In genomic region chr10:25437586-25438298, GRCm38 (mm10) we compare ENCODE assay signal across 15 mouse cellular contexts.
DNase-seq lines count a peak whose midpoint lies in the region; ATAC-seq and TF ChIP-seq lines count a peak whose summit lies in the region.
"Had no signal": no experiment of that assay in that cellular context is flagged by ENCODE, and none has a peak within 500 bp of the region (broad histone marks: within the 10 kb centered on the region; RNA-seq: fewer than 3 reads in every experiment).

No protein-coding gene starts in this region.

- 85% methylated on average over 6 of the region's 6 CpGs for WGBS in lung, embryonic 14.5 days
- WGBS in limb, embryonic 13.5 days, result 82% methylated on average over 6 of the region's 6 CpGs

- H3K27ac ChIP-seq in lung, embryonic 14.5 days (ENCODE audit: low read depth), result 0 out of 2 replicates have a peak overlapping the region, but pooled peaks have one; percentile 28
- peak overlapping the region; percentile 17; the same call in 1 of the 2 replicates for H3K27ac ChIP-seq in limb, embryonic 13.5 days
- H3K27ac ChIP-seq: forebrain, embryonic 15.5 days; hindbrain, embryonic 15.5 days; kidney, postnatal 0 days had no signal

- no peak overlapping the region for H3K4me3 ChIP-seq in lung, embryonic 14.5 days (ENCODE audit: low read depth, low read length)
- no peak overlapping the region for H3K4me3 ChIP-seq in limb, embryonic 13.5 days
- H3K4me3 ChIP-seq: forebrain, embryonic 15.5 days; hindbrain, embryonic 15.5 days; limb, embryonic 15.5 days had no signal

- peaks cover 4% of the 10 kb centered on the region; the same call in 1 of the 2 replicates for H3K36me3 ChIP-seq in lung, embryonic 14.5 days (ENCODE audit: insufficient read depth)
- H3K36me3 ChIP-seq in limb, embryonic 13.5 days, result peaks cover 8% of the 10 kb centered on the region; the same call in 1 of the 2 replicates
- H3K36me3 ChIP-seq: forebrain, embryonic 15.5 days; hindbrain, embryonic 15.5 days; limb, embryonic 15.5 days had no signal

- no peak for TF ChIP-seq CTCF in lung, embryonic 14.5 days (IDR thresholded peaks at IDR 0.05; ENCODE audit: low read depth)

- no peak for DNase-seq in lung, embryonic 14.5 days
- no peak for DNase-seq in lung, postnatal 36 days
- peak; percentile 58 for DNase-seq in brain, adult 2 months (ENCODE audit: low read depth, low spot score)
- DNase-seq in thymus, postnatal 4 days, result peak; percentile 73
- no peak for DNase-seq in heart, postnatal 36 days
- DNase-seq in adrenal gland, adult 8-10 months, result no peak
- DNase-seq: cerebellum, adult 2 months; gastrocnemius, postnatal 25 days; lung, adult 2 months; right cerebral cortex, postnatal 4 days had no signal

- H3K9me3 ChIP-seq in lung, embryonic 14.5 days (ENCODE audit: low read depth, low read length), result no peaks in the 10 kb centered on the region
- no peaks in the 10 kb centered on the region for H3K9me3 ChIP-seq in limb, embryonic 13.5 days
- H3K9me3 ChIP-seq: forebrain, embryonic 15.5 days; hindbrain, embryonic 15.5 days; limb, embryonic 15.5 days had no signal

- no peak overlapping the region for H3K4me2 ChIP-seq in lung, embryonic 14.5 days
- H3K4me2 ChIP-seq in limb, embryonic 13.5 days (replicated peaks), result no peak overlapping the region
- H3K4me2 ChIP-seq: forebrain, embryonic 15.5 days; hindbrain, embryonic 15.5 days; limb, embryonic 15.5 days had no signal

- no peaks in the 10 kb centered on the region for H3K27me3 ChIP-seq in lung, embryonic 14.5 days (ENCODE audit: insufficient read depth, low read length)
- no peaks in the 10 kb centered on the region for H3K27me3 ChIP-seq in limb, embryonic 13.5 days
- H3K27me3 ChIP-seq: forebrain, embryonic 15.5 days; hindbrain, embryonic 15.5 days; limb, embryonic 15.5 days had no signal

- ATAC-seq in lung, embryonic 14.5 days (ENCODE audit: insufficient read depth), result no peak
- ATAC-seq in limb, embryonic 13.5 days (ENCODE audit: low FRiP score, low read depth), result no peak
- ATAC-seq: forebrain, embryonic 15.5 days had no signal

- intact Hi-C loops in heart, postnatal 36 days (cut with DNase I), result loop anchor here (5.0 kb wide), 2 partner anchors 35 to 50 kb away; no protein-coding TSS in a partner anchor

- no peak overlapping the region for H3K9ac ChIP-seq in lung, embryonic 14.5 days
- H3K9ac ChIP-seq in limb, embryonic 13.5 days, result no peak overlapping the region
- H3K9ac ChIP-seq: forebrain, embryonic 15.5 days; hindbrain, embryonic 15.5 days; limb, embryonic 15.5 days had no signal

- peaks cover 13% of the 10 kb centered on the region for H3K4me1 ChIP-seq in lung, embryonic 14.5 days (ENCODE audit: insufficient read depth)
- H3K4me1 ChIP-seq in limb, embryonic 13.5 days, result peaks cover 48% of the 10 kb centered on the region
- H3K4me1 ChIP-seq: forebrain, embryonic 15.5 days had no signal

Comparison
In these comparisons a context has a peak if more than half of its experiments do, and no peak if none do; other contexts are left out.
1. DNase-seq: peak in brain, adult 2 months (single experiment) and thymus, postnatal 4 days (single experiment); none in lung, embryonic 14.5 days (single experiment), lung, postnatal 36 days (single experiment), heart, postnatal 36 days (0 of 2) and adrenal gland, adult 8-10 months (single experiment).